Mouse (Mus musculus): ENCODE results near the gene Hist1h1d. TPM values are rescaled to one million over a fixed set of nuclear protein-coding genes. Genes with fewer than 3 reads are reported as not detected.
"Not testable (repeated sequence)": the region's sequence is repeated elsewhere in the genome, so short reads cannot be mapped to it uniquely, and the experiment has no call there.

Hist1h1d gene
- polyA plus RNA-seq, 1 experiment, result 0.30 TPM

GRCm38 (mm10) chr13:23582219-23583056 is 29.4 kb downstream of the Hist1h1d start:
- no peak for DNase-seq (ENCODE audit: low read depth in 1 of 2, low spot score in 2 of 2)
- TF ChIP-seq POLR2A (IDR thresholded peaks at IDR 0.05; ENCODE audit: low read depth, low read length), result no peak
- TF ChIP-seq CTCF (IDR thresholded peaks at IDR 0.05; ENCODE audit: extremely low read depth, insufficient read depth, insufficient read length, insufficient replicate concordance), result no peak
- Histone ChIP-seq H3K27ac (ENCODE audit: insufficient read depth, low read length) (peak overlapping the region; percentile 57), H3K4me1 (ENCODE audit: control insufficient read depth, insufficient read depth, insufficient read length) (peaks cover 3% of the 10 kb centered on the region; the same call in 1 of the 2 replicates), H3K36me3 (ENCODE audit: control insufficient read depth, insufficient read depth, low read length) (no peaks in the 10 kb centered on the region), H3K27me3 (ENCODE audit: control insufficient read depth, insufficient read depth, low read length) (no peaks in the 10 kb centered on the region), H3K4me3 (ENCODE audit: extremely low read depth, insufficient read depth, insufficient read length) (peak overlapping the region; percentile 58; the same call in 1 of the 2 replicates)
- 29% methylated on average over 6 of the region's 6 CpGs for WGBS

- H3K27ac ChIP-seq (ENCODE audit: insufficient read depth, low read length), result no peak overlapping the region; the same call in 1 of the 2 replicates
Observed at GRCm38 (mm10) chr13:23583387-23584068, 30.5 kb downstream of the Hist1h1d start.

GRCm38 (mm10) chr13:23584331-23584730 is 31.3 kb downstream of the Hist1h1d start:
- Histone ChIP-seq H3K4me3 (ENCODE audit: extremely low read depth, insufficient read depth, insufficient read length) (peak overlapping the region; percentile 14; the same call in 1 of the 2 replicates), H3K27ac (ENCODE audit: insufficient read depth, low read length) (peak overlapping the region; percentile 78), H3K36me3 (ENCODE audit: control insufficient read depth, insufficient read depth, low read length) (no peaks in the 10 kb centered on the region), H3K4me1 (ENCODE audit: control insufficient read depth, insufficient read depth, insufficient read length) (peaks cover 3% of the 10 kb centered on the region; the same call in 1 of the 2 replicates), H3K27me3 (ENCODE audit: control insufficient read depth, insufficient read depth, low read length) (no peaks in the 10 kb centered on the region)
- no peak for DNase-seq (ENCODE audit: low read depth in 1 of 2, low spot score in 2 of 2)
- no peak for TF ChIP-seq POLR2A (IDR thresholded peaks at IDR 0.05; ENCODE audit: low read depth, low read length)
- no peak for TF ChIP-seq CTCF (IDR thresholded peaks at IDR 0.05; ENCODE audit: extremely low read depth, insufficient read depth, insufficient read length, insufficient replicate concordance)

More at GRCm38 (mm10) chr13:23583387-23584068, 30.5 kb downstream of the Hist1h1d start:
- peaks cover 3% of the 10 kb centered on the region; the same call in 1 of the 2 replicates for H3K4me1 ChIP-seq (ENCODE audit: control insufficient read depth, insufficient read depth, insufficient read length)
- DNase-seq (ENCODE audit: low read depth in 1 of 2, low spot score in 2 of 2), result no peak
- H3K27me3 ChIP-seq (ENCODE audit: control insufficient read depth, insufficient read depth, low read length), result no peaks in the 10 kb centered on the region
- H3K36me3 ChIP-seq (ENCODE audit: control insufficient read depth, insufficient read depth, low read length), result no peaks in the 10 kb centered on the region
- no peak overlapping the region for H3K4me3 ChIP-seq (ENCODE audit: extremely low read depth, insufficient read depth, insufficient read length)
- TF ChIP-seq CTCF (IDR thresholded peaks at IDR 0.05; ENCODE audit: extremely low read depth, insufficient read depth, insufficient read length, insufficient replicate concordance) (no peak), POLR2A (IDR thresholded peaks at IDR 0.05; ENCODE audit: low read depth, low read length) (no peak)

GRCm38 (mm10) chr13:23585029-23585441 is 32.0 kb downstream of the Hist1h1d start:
- H3K27ac ChIP-seq (ENCODE audit: insufficient read depth, low read length), result peak overlapping the region; percentile 97
- H3K4me1 ChIP-seq (ENCODE audit: control insufficient read depth, insufficient read depth, insufficient read length), result peaks cover 3% of the 10 kb centered on the region; the same call in 1 of the 2 replicates
- H3K4me3 ChIP-seq (ENCODE audit: extremely low read depth, insufficient read depth, insufficient read length), result peak overlapping the region; percentile 66
- no peaks in the 10 kb centered on the region for H3K36me3 ChIP-seq (ENCODE audit: control insufficient read depth, insufficient read depth, low read length)
- peak in 1 of 2 experiments; percentile 74 for DNase-seq (ENCODE audit: low read depth in 1 of 2, low spot score in 2 of 2)
- WGBS, result under 1% methylated on average over 21 of the region's 21 CpGs
- no peak for TF ChIP-seq CTCF (IDR thresholded peaks at IDR 0.05; ENCODE audit: extremely low read depth, insufficient read depth, insufficient read length, insufficient replicate concordance)
- peak; percentile 73 for TF ChIP-seq POLR2A (IDR thresholded peaks at IDR 0.05; ENCODE audit: low read depth, low read length)
- H3K27me3 ChIP-seq (ENCODE audit: control insufficient read depth, insufficient read depth, low read length), result no peaks in the 10 kb centered on the region

GRCm38 (mm10) chr13:23585442-23586098 is 32.5 kb downstream of the Hist1h1d start:
- Histone ChIP-seq H3K4me3 (ENCODE audit: extremely low read depth, insufficient read depth, insufficient read length) (peak overlapping the region; percentile 71), H3K27ac (ENCODE audit: insufficient read depth, low read length) (peak overlapping the region; percentile 97)
- not testable (repeated sequence) for H3K36me3 ChIP-seq (ENCODE audit: control insufficient read depth, insufficient read depth, low read length); H3K4me1 ChIP-seq (ENCODE audit: control insufficient read depth, insufficient read depth, insufficient read length); H3K27me3 ChIP-seq (ENCODE audit: control insufficient read depth, insufficient read depth, low read length)
- under 1% methylated on average over 33 of the region's 36 CpGs for WGBS
- TF ChIP-seq POLR2A (IDR thresholded peaks at IDR 0.05; ENCODE audit: low read depth, low read length), result peak; percentile 81
- peak; percentile 43 to 89 for DNase-seq (ENCODE audit: low read depth in 1 of 2, low spot score in 2 of 2)

GRCm38 (mm10) chr13:23586099-23586939 is 33.3 kb downstream of the Hist1h1d start:
- peak overlapping the region; percentile 55 for H3K27ac ChIP-seq (ENCODE audit: insufficient read depth, low read length)

More at GRCm38 (mm10) chr13:23586099-23586939, 33.3 kb downstream of the Hist1h1d start:
- peaks cover 3% of the 10 kb centered on the region; the same call in 1 of the 2 replicates for H3K4me1 ChIP-seq (ENCODE audit: control insufficient read depth, insufficient read depth, insufficient read length)
- H3K27me3 ChIP-seq (ENCODE audit: control insufficient read depth, insufficient read depth, low read length), result no peaks in the 10 kb centered on the region
- peak overlapping the region; percentile 47 for H3K4me3 ChIP-seq (ENCODE audit: extremely low read depth, insufficient read depth, insufficient read length)
- no peaks in the 10 kb centered on the region for H3K36me3 ChIP-seq (ENCODE audit: control insufficient read depth, insufficient read depth, low read length)
- no peak for TF ChIP-seq CTCF (IDR thresholded peaks at IDR 0.05; ENCODE audit: extremely low read depth, insufficient read depth, insufficient read length, insufficient replicate concordance)
- no peak for TF ChIP-seq POLR2A (IDR thresholded peaks at IDR 0.05; ENCODE audit: low read depth, low read length)
- WGBS, result 4% methylated on average over 22 of the region's 22 CpGs
- DNase-seq (ENCODE audit: low read depth in 1 of 2, low spot score in 2 of 2), result no peak

Measured in spleen, adult 2 months (tissue).